Mouse (Mus musculus) limb, embryonic 10.5 days (tissue): ENCODE measurements around the gene Pls1. TPM values are rescaled to one million over a fixed set of nuclear protein-coding genes. Genes with fewer than 3 reads are reported as not detected.

Experiments
- DNase-seq: peaks from one replicate; pipeline ENCODE4 v3.0.0-alpha.2; 2017; ENCODE audit warnings: low spot score
- H3K27ac ChIP-seq: fragments of 300-500 bp; sonication (generic); 2 replicates; pipeline ENCODE4 v1.5.1; 2016; ENCODE audit warnings: mild to moderate bottlenecking
- H3K27me3 ChIP-seq: fragments of 300-500 bp; sonication (generic); 2 replicates; pipeline ENCODE4 v1.6.1; 2016; ENCODE audit warnings: low read depth, mild to moderate bottlenecking; ENCODE audit not compliant: poor library complexity, severe bottlenecking
- H3K36me3 ChIP-seq: fragments of 300-500 bp; sonication (generic); 2 replicates; pipeline ENCODE4 v1.6.1; 2016; ENCODE audit warnings: mild to moderate bottlenecking, moderate library complexity
- H3K4me1 ChIP-seq: fragments of 300-500 bp; sonication (generic); 2 replicates; pipeline ENCODE4 v1.6.1; 2016
- H3K4me3 ChIP-seq: fragments of 300-500 bp; sonication (generic); 2 replicates; pipeline ENCODE4 v1.5.1; 2016; ENCODE audit warnings: mild to moderate bottlenecking, moderate library complexity
- H3K9me3 ChIP-seq: fragments of 300-500 bp; sonication (generic); replicated peaks from 2 replicates; pipeline ENCODE4 v1.6.1; 2016; ENCODE audit warnings: mild to moderate bottlenecking
- WGBS: fragments of 180-500 bp; shearing (Covaris S2); methylation state at CpG from one replicate; pipeline ENCODE4 v1.1.7; 2016; 5-methylcytosine and 5-hydroxymethylcytosine counted together
- polyA plus RNA-seq: library from polyadenylated mRNA; unstranded; fragments of >200 nt; fragmentation: Nextera tagmentation; extraction: Ambion mirVana; gene quantifications from 2 replicates; pipeline ENCODE4 v1.2.1, GENCODE M21; 2016

Pls1 gene
- polyA plus RNA-seq, 1 experiment from 2014 or later, result 2.8 TPM

GRCm38 (mm10) chr9:95832758-95833157 lies 12.4 kb downstream of the Pls1 start:
- 100% methylated on average over 3 of the region's 3 CpGs for WGBS
- Histone ChIP-seq H3K27me3 (no peaks in the 10 kb centered on the region), H3K4me3 (no peak overlapping the region), H3K36me3 (no peaks in the 10 kb centered on the region), H3K27ac (no peak overlapping the region), H3K9me3 (no peaks in the 10 kb centered on the region), H3K4me1 (no peaks in the 10 kb centered on the region)
- DNase-seq, result no peak

- H3K9me3 ChIP-seq, result no peaks in the 10 kb centered on the region
- no peaks in the 10 kb centered on the region for H3K4me1 ChIP-seq
- no peaks in the 10 kb centered on the region for H3K36me3 ChIP-seq
- 91% methylated on average over 5 of the region's 5 CpGs for WGBS
- no peaks in the 10 kb centered on the region for H3K27me3 ChIP-seq
- no peak overlapping the region for H3K4me3 ChIP-seq
- H3K27ac ChIP-seq, result no peak overlapping the region
- DNase-seq, result no peak
Observed at GRCm38 (mm10) chr9:95827565-95827964, 17.5 kb downstream of the Pls1 start.

DNA sequence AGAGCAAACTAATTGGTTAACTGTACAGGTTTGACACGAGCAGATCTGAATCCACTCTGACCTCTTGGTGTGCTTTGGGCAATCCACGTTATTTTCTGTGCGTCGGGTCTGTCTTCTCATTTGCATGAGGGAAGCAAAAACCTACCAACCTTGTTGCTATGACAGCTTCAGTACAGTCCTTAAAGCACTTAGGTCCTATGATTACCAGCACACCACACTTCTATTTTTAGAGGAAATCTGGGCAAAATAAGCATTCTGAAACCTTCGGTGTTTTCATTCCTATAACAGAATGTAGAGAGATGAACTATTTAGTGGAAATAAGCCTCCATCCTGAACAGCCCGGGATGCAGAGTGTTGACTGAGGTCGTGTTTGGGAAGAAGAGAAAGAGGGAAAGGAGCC lies 22.6 kb downstream of the Pls1 start:
- WGBS, result 88% methylated on average over 7 of the region's 7 CpGs
- H3K4me1 ChIP-seq, result peaks cover 5% of the 10 kb centered on the region; the same call in 1 of the 2 replicates
- H3K4me3 ChIP-seq, result no peak overlapping the region
- no peaks in the 10 kb centered on the region for H3K9me3 ChIP-seq
- no peaks in the 10 kb centered on the region for H3K27me3 ChIP-seq
- H3K27ac ChIP-seq, result no peak overlapping the region
- no peaks in the 10 kb centered on the region for H3K36me3 ChIP-seq
- no peak for DNase-seq

- 89% methylated on average over 4 of the region's 4 CpGs for WGBS
- Histone ChIP-seq H3K36me3 (no peaks in the 10 kb centered on the region), H3K4me1 (no peaks in the 10 kb centered on the region), H3K9me3 (no peaks in the 10 kb centered on the region), H3K4me3 (no peak overlapping the region), H3K27me3 (no peaks in the 10 kb centered on the region), H3K27ac (no peak overlapping the region)
- no peak for DNase-seq
Observed at GRCm38 (mm10) chr9:95815706-95816105, 29.4 kb downstream of the Pls1 start.

DNA sequence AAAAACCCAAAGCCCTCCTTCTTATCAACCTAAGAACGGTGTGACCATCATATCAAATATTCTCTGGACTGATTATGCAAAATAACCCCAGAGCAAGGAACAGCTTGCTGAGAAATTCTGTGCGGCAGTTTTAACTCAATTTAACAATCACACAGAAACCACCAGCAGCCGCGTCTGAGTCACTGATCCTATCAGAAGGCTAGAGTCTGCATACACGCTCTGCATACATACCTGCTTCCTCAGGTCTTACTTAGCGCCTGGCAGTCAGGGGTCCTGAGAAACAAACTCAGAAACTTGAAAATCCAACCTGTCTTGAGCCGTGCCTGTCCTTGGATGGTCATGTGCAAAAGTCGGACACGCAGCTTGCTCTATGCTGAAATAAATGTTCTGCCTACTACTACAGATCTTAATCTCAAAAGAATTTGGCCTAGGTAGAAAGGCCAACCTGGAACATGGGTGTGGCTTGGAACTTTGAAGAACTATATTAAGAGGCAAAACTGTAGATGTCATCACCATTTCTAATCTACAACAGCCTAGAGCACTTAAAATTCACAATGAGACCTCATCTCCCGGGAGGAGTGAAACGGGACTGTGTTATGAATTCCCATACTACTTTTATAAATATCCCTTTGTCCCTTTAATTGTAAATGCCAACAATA lies 30.0 kb downstream of the Pls1 start:
- Histone ChIP-seq H3K4me1 (no peaks in the 10 kb centered on the region), H3K36me3 (no peaks in the 10 kb centered on the region), H3K27me3 (no peaks in the 10 kb centered on the region), H3K9me3 (no peaks in the 10 kb centered on the region), H3K4me3 (no peak overlapping the region), H3K27ac (no peak overlapping the region)
- no peak for DNase-seq
- 95% methylated on average over 11 of the region's 11 CpGs for WGBS

DNA sequence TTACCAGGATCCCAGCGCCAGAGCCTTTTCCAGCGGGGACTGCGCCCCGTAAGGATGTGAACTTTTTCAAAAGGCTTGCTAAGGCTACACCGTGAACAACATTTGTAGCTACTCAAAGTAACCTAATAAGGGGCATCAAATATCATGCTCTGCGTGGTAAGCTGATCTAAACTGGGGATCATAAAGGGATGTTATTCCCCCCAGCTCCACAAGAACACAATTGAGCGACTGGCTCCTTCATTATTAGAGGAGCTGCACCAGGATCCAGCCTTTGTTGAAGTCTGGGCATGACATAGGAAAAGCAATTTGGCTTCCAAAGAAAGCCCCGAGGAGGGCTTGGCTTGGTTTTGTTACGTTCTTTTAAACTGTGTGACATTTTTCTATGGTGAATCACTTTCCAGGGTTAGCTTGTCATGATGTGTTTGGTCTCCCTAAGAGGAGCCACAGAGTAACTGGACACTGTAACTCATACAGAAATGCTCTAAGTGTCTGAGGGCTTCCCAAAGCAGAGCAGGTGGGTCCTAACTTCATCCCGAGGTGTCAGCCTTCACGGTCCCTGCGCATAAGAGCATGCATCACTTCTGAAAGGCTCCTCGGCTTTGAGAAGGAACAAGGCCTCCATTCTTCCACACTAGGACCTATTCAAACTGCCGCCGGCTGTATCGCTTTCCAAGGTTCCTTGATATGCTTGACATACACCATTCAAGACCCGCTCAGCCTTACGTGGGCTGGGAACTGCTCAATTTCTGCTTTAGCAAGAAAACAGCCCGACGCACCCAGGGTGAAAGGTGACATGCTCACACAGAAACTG lies 31.2 kb downstream of the Pls1 start:
- Histone ChIP-seq H3K4me3 (no peak overlapping the region), H3K36me3 (no peaks in the 10 kb centered on the region), H3K27me3 (no peaks in the 10 kb centered on the region), H3K9me3 (no peaks in the 10 kb centered on the region), H3K4me1 (no peaks in the 10 kb centered on the region), H3K27ac (no peak overlapping the region; the same call in 1 of the 2 replicates)
- DNase-seq, result no peak
- WGBS, result 88% methylated on average over 20 of the region's 20 CpGs

DNA sequence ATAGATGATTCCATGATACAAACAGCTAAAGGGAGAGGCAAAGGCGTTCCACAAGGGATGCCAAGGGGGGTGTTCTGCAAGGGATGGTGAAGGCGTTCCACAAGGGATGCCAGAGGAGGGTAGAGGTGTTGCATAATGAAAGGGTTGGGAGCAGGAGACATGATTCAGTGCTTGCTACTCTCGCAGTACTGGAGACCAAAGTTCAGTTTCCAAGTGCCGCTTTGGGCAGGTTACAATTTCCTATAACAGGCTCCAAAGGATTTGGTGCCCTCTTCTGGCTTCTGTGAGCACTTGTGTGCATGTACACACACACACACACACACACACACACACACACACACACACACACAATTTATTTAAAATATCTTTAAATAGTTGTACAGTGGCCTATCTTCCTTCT lies 33.3 kb downstream of the Pls1 start:
- Histone ChIP-seq H3K4me3 (no peak overlapping the region), H3K27ac (no peak overlapping the region), H3K4me1 (no peaks in the 10 kb centered on the region), H3K27me3 (no peaks in the 10 kb centered on the region), H3K36me3 (no peaks in the 10 kb centered on the region), H3K9me3 (no peaks in the 10 kb centered on the region)
- 93% methylated on average over 4 of the region's 4 CpGs for WGBS
- DNase-seq, result no peak

- WGBS, result 94% methylated on average over 4 of the region's 4 CpGs
- no peaks in the 10 kb centered on the region for H3K27me3 ChIP-seq
- H3K36me3 ChIP-seq, result no peaks in the 10 kb centered on the region
- peaks cover 3% of the 10 kb centered on the region; the same call in 1 of the 2 replicates for H3K4me1 ChIP-seq
- H3K4me3 ChIP-seq, result no peak overlapping the region
- DNase-seq, result no peak
- H3K9me3 ChIP-seq, result no peaks in the 10 kb centered on the region
- H3K27ac ChIP-seq, result no peak overlapping the region
Observed at GRCm38 (mm10) chr9:95809596-95809995, 35.5 kb downstream of the Pls1 start.

- H3K4me3 ChIP-seq, result no peak overlapping the region
- WGBS, result 87% methylated on average over 12 of the region's 12 CpGs
- H3K9me3 ChIP-seq, result no peaks in the 10 kb centered on the region
- DNase-seq, result no peak
- peaks cover 3% of the 10 kb centered on the region; the same call in 1 of the 2 replicates for H3K4me1 ChIP-seq
- H3K27me3 ChIP-seq, result no peaks in the 10 kb centered on the region
- no peak overlapping the region for H3K27ac ChIP-seq
- no peaks in the 10 kb centered on the region for H3K36me3 ChIP-seq
Observed at GRCm38 (mm10) chr9:95805449-95805848, 39.7 kb downstream of the Pls1 start.

- Histone ChIP-seq H3K4me1 (peaks cover 3% of the 10 kb centered on the region; the same call in 1 of the 2 replicates), H3K9me3 (no peaks in the 10 kb centered on the region), H3K27ac (no peak overlapping the region), H3K4me3 (no peak overlapping the region), H3K27me3 (no peaks in the 10 kb centered on the region), H3K36me3 (no peaks in the 10 kb centered on the region)
- WGBS, result 90% methylated on average over 3 of the region's 3 CpGs
- DNase-seq, result no peak
Observed at GRCm38 (mm10) chr9:95803783-95804182, 41.3 kb downstream of the Pls1 start.

- 82% methylated on average over 10 of the region's 10 CpGs for WGBS
- Histone ChIP-seq H3K27ac (no peak overlapping the region), H3K27me3 (no peaks in the 10 kb centered on the region), H3K9me3 (no peaks in the 10 kb centered on the region), H3K4me1 (peaks cover 3% of the 10 kb centered on the region; the same call in 1 of the 2 replicates), H3K4me3 (no peak overlapping the region), H3K36me3 (no peaks in the 10 kb centered on the region)
- DNase-seq, result no peak
Observed at GRCm38 (mm10) chr9:95801610-95802451, 43.3 kb downstream of the Pls1 start.

- 94% methylated on average over 2 of the region's 2 CpGs for WGBS
Observed at GRCm38 (mm10) chr9:95796323-95796722, 48.8 kb downstream of the Pls1 start.

GRCm38 (mm10) chr9:95795844-95796243 lies 49.3 kb downstream of the Pls1 start:
- DNase-seq, result no peak
- no peaks in the 10 kb centered on the region for H3K27me3 ChIP-seq
- no peak overlapping the region for H3K4me3 ChIP-seq
- WGBS, result 92% methylated on average over 5 of the region's 5 CpGs
- H3K9me3 ChIP-seq, result no peaks in the 10 kb centered on the region
- no peaks in the 10 kb centered on the region for H3K4me1 ChIP-seq
- H3K36me3 ChIP-seq, result no peaks in the 10 kb centered on the region
- no peak overlapping the region for H3K27ac ChIP-seq

More at GRCm38 (mm10) chr9:95796323-95796722, 48.8 kb downstream of the Pls1 start:
- Histone ChIP-seq H3K4me1 (no peaks in the 10 kb centered on the region), H3K27me3 (no peaks in the 10 kb centered on the region), H3K27ac (no peak overlapping the region), H3K4me3 (no peak overlapping the region), H3K36me3 (no peaks in the 10 kb centered on the region), H3K9me3 (no peaks in the 10 kb centered on the region)
- DNase-seq, result no peak
